Mouse (Mus musculus): Measurements from ENCODE around the gene Olfr743. TPM values are rescaled to one million over a fixed set of nuclear protein-coding genes. Genes with fewer than 3 reads are reported as not detected.
"Not testable (repeated sequence)": the region's sequence is repeated elsewhere in the genome, so short reads cannot be mapped to it uniquely, and the experiment has no call there.

Gene Olfr743
- polyA plus RNA-seq (2012; rRNA removed): not detected in 2 replicates

DNA sequence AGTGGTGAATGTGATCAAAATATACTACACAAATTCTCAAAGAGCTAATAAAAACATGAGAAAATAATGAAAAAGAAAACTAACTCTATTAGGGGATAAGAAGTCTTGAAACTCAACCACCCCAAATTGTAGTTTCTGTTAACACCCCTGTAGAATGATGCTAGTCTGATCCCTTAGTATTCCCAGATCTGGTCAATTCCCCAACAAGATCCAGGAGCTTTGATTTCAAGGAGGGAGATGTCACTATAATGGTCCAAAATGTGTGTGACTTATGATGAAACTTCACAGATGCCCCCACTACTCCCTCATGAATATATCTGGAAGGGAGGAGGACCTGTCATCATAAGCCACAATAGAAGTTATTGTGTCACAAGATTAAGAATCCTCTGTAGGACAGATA lies at the start of gene Olfr743:
Olfr743 (plus strand) TSS at position 301 of the 400 bp plus-strand sequence.
- no peak for DNase-seq (ENCODE audit: low read depth, low spot score)

DNA sequence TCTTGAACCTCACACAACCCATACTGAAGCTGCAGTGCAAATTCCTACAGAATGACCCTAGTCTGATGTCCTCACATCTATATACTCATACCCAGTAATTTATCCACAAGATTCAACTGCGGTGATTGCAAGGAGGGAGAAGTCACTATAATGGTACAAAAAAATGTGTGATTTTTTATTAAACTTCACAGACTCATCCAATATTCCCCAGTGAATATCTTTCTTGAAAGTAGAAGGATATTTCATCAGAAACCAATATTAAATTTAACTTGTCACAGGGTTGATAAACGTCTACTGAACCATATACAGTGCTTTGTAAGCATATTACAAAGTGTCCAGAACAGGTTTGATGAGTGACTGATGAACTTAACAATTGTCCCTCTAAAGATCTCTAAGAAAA lies 49.2 kb upstream of the Olfr743 start, which contains the start of gene Olfr741:
Olfr741 (plus strand) TSS at position 301 of the 400 bp plus-strand sequence.
- WGBS: 65% methylated on average over 2 of the region's 2 CpGs
- no peak for DNase-seq (ENCODE audit: low read depth, low spot score)

DNA sequence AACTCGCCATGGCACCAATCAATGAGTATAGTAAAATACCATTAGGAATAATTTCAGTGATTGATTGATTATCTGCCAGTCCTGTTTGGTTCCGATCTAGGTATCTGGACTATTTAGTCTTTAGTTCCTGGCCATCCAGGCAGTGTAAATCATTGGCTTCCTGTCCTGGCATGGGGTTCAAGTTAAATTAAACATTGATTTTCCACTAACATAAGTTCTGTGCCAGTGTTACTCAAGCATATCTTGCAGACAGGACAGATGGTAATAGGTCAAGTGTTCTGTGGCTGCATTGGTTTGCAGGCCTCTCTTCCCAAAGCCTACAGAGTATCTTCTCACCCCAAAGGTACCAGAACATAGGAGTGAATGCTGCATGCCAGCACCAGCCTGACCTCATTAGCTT lies 43.2 kb upstream of the Olfr743 start:
- WGBS: 64% methylated on average over 2 of the region's 2 CpGs
- no peak for DNase-seq (ENCODE audit: low read depth, low spot score)

DNA sequence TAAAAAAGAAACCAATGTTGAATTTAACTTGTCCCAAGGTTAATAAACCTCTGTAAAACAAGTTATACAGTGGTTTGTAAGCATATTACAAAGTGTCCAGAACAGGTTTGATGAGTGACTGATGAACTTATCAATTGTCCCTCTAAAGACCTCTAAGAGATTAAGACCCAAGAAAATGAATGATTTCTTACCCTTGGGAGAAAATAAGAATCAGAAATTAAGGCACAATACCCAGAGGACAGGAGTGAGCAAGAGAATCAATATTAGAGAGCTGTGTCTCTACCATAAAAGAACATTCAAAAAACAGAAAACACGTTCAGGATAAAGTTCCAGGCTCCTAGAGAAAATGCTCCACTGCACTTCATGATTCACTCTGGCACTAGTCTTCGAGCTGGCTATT lies 18.3 kb upstream of the Olfr743 start, which contains the start of gene Olfr742:
Olfr742 (plus strand) TSS at position 301 of the 400 bp plus-strand sequence.
- 40% methylated on average over 2 of the region's 2 CpGs for WGBS
- no peak for DNase-seq (ENCODE audit: low read depth, low spot score)

DNA sequence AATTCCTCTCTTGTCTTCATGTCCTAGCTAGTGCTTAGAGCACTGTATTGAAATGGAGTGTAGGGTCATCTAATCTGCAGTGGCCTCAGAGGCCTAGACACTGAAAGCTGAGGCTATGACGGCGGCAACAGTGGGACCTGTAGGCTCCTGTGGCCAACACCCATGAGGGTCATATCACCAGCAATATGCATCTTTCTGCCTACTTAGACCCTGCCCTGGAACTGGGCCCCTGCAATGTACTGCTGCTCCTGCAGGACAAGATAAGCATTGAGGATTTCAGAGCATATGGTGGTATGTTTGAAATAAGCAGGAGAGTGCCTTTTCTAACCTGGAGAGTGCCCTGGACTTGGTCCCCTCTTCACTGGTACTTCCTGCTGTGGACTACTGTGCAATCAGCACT lies 31.1 kb downstream of the Olfr743 start:
- 91% methylated on average over 2 of the region's 2 CpGs for WGBS
- no peak for DNase-seq (ENCODE audit: low read depth, low spot score)

DNA sequence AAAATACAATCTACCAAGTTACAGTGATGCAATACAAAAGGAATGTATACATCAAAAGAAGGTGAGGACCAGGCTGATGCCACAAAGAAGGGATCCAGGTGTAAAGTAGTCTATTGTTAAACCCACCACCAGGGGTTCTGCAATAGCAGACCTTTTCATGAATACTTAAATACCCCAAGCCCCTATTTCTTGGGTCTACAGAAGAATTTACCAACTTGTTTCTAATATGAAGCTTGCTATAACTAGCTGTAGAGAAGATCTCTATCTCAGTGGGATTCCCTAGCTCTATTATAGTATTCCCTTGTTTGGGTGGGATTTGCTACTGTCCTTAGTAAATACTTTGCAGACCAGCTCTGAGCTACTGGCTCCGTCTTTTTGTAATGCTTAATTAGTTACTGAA lies 51.4 kb downstream of the Olfr743 start:
- 53% methylated on average over 1 of the region's 1 CpGs for WGBS
- DNase-seq (ENCODE audit: low read depth, low spot score): not testable (repeated sequence)

Other genes with a start within 250 kb of the Olfr743 start
- gene Olfr732, start 237.6 kb upstream of the Olfr743 start, polyA plus RNA-seq (2012; rRNA removed): not detected in 2 replicates
- gene Olfr733, start 220.3 kb upstream of the Olfr743 start, polyA plus RNA-seq (2012; rRNA removed): not detected in 2 replicates
- not detected in 2 replicates for gene Olfr734, start 195.1 kb upstream of the Olfr743 start, polyA plus RNA-seq (2012; rRNA removed)
- not detected in 2 replicates for gene Olfr735, start 173.0 kb upstream of the Olfr743 start, polyA plus RNA-seq (2012; rRNA removed)
- 0.51 and 0.56 TPM in 2 replicates for gene Tlr11, start 163.9 kb upstream of the Olfr743 start, polyA plus RNA-seq (2012; rRNA removed)
- gene Olfr736, start 140.7 kb upstream of the Olfr743 start, polyA plus RNA-seq (2012; rRNA removed): not detected in 2 replicates
- not detected in 2 replicates for gene Olfr738, start 114.3 kb upstream of the Olfr743 start, polyA plus RNA-seq (2012; rRNA removed)
- not detected in 2 replicates for gene Olfr739, start 103.2 kb upstream of the Olfr743 start, polyA plus RNA-seq (2012; rRNA removed)
- not detected in 2 replicates for gene Olfr740, start 76.3 kb upstream of the Olfr743 start, polyA plus RNA-seq (2012; rRNA removed)
- not detected in 2 replicates for gene Olfr741, start 49.1 kb upstream of the Olfr743 start, polyA plus RNA-seq (2012; rRNA removed)
- not detected in 2 replicates for gene Olfr742, start 18.2 kb upstream of the Olfr743 start, polyA plus RNA-seq (2012; rRNA removed)
- not detected in 2 replicates for gene Olfr744, start 93.0 kb downstream of the Olfr743 start, polyA plus RNA-seq (2012; rRNA removed)
- gene Olfr745, start 117.5 kb downstream of the Olfr743 start, polyA plus RNA-seq (2012; rRNA removed): not detected in 2 replicates
- gene Olfr746, start 125.2 kb downstream of the Olfr743 start, polyA plus RNA-seq (2012; rRNA removed): not detected in 2 replicates
- gene Olfr747, start 171.4 kb downstream of the Olfr743 start, polyA plus RNA-seq (2012; rRNA removed): not detected in 2 replicates
- gene Olfr748, start 185.5 kb downstream of the Olfr743 start, polyA plus RNA-seq (2012; rRNA removed): not detected in 2 replicates
- not detected in 2 replicates for gene Olfr749, start 223.3 kb downstream of the Olfr743 start, polyA plus RNA-seq (2012; rRNA removed)

All from large intestine, adult 2 months (tissue).